Mouse (Mus musculus) lung, embryonic 14.5 days (tissue): Measurements from ENCODE around the gene St13. TPM values are rescaled to one million over a fixed set of nuclear protein-coding genes. Genes with fewer than 3 reads are reported as not detected.

Experiments used
- ATAC-seq: fragments of 200-750 bp; cut with Nextera tagmentation; 2 replicates; pipeline ENCODE4 v1.8.0; 2017; ENCODE audit warnings: mild to moderate bottlenecking, moderate TSS enrichment, moderate library complexity; ENCODE audit not compliant: insufficient read depth
- DNase-seq: peaks from one replicate; pipeline ENCODE4 v3.0.0-alpha.2; 2015
- H3K27ac ChIP-seq: fragments of 300-500 bp; sonication (generic); 2 replicates; pipeline ENCODE4 v1.5.1; 2014; ENCODE audit warnings: low read depth, mild to moderate bottlenecking, moderate library complexity
- H3K27me3 ChIP-seq: fragments of 300-500 bp; sonication (generic); 2 replicates; pipeline ENCODE4 v1.6.1; 2014; ENCODE audit warnings: low read length, control low read depth; ENCODE audit not compliant: insufficient read depth
- H3K36me3 ChIP-seq: fragments of 300-500 bp; sonication (generic); 2 replicates; pipeline ENCODE4 v1.6.1; 2014; ENCODE audit warnings: control low read depth; ENCODE audit not compliant: insufficient read depth
- H3K4me1 ChIP-seq: fragments of 300-500 bp; sonication (generic); 2 replicates; pipeline ENCODE4 v1.6.1; 2014; ENCODE audit warnings: antibody characterized with exemption, control low read depth; ENCODE audit not compliant: insufficient read depth
- H3K4me2 ChIP-seq: fragments of 300-500 bp; sonication (generic); 2 replicates; pipeline ENCODE4 v1.6.1; 2014; ENCODE audit warnings: mild to moderate bottlenecking
- H3K4me3 ChIP-seq: fragments of 300-500 bp; sonication (generic); 2 replicates; pipeline ENCODE4 v1.5.1; 2014; ENCODE audit warnings: low read depth, low read length
- H3K9ac ChIP-seq: fragments of 300-500 bp; sonication (generic); 2 replicates; pipeline ENCODE4 v1.6.1; 2014
- H3K9me3 ChIP-seq: fragments of 300-500 bp; sonication (generic); 2 replicates; pipeline ENCODE4 v1.6.1; 2016; ENCODE audit warnings: low read depth, low read length, control low read depth
- CTCF ChIP-seq: IDR thresholded peaks from 2 replicates; pipeline ENCODE4 v1.5.1; 2016; ENCODE audit warnings: antibody characterized with exemption, low read depth
- WGBS: fragments of 180-500 bp; shearing (Covaris S2); extraction: QIAGEN DNeasy Blood & Tissue Kit; methylation state at CpG from one replicate; pipeline ENCODE4 v1.1.7; 2014; 5-methylcytosine and 5-hydroxymethylcytosine counted together
- polyA plus RNA-seq: library from polyadenylated mRNA; unstranded; fragments of >200 nt; fragmentation: Nextera tagmentation; extraction: Ambion mirVana; gene quantifications from 2 replicates; pipeline ENCODE4 v1.2.1, GENCODE M21; 2014

Gene St13
- polyA plus RNA-seq, 1 experiment from 2014 or later, result 132 TPM

- H3K9me3 ChIP-seq, result no peaks in the 10 kb centered on the region
- peak overlapping the region; percentile 86 for H3K4me2 ChIP-seq
- peak overlapping the region; percentile 83 for H3K4me3 ChIP-seq
- peaks cover 11% of the 10 kb centered on the region; the same call in 1 of the 2 replicates for H3K36me3 ChIP-seq
- H3K27me3 ChIP-seq, result no peaks in the 10 kb centered on the region
- DNase-seq (no peak), ATAC-seq (no peak)
- no peak overlapping the region for H3K27ac ChIP-seq
- H3K9ac ChIP-seq, result peak overlapping the region; percentile 95
- 0 out of 2 replicates have a peak, but pooled peaks cover 6% of the 10 kb centered on the region for H3K4me1 ChIP-seq
- TF ChIP-seq CTCF, result no peak
Measured at GRCm38 (mm10) chr15:81398189-81398588, 1.7 kb downstream of the St13 start.

DNA sequence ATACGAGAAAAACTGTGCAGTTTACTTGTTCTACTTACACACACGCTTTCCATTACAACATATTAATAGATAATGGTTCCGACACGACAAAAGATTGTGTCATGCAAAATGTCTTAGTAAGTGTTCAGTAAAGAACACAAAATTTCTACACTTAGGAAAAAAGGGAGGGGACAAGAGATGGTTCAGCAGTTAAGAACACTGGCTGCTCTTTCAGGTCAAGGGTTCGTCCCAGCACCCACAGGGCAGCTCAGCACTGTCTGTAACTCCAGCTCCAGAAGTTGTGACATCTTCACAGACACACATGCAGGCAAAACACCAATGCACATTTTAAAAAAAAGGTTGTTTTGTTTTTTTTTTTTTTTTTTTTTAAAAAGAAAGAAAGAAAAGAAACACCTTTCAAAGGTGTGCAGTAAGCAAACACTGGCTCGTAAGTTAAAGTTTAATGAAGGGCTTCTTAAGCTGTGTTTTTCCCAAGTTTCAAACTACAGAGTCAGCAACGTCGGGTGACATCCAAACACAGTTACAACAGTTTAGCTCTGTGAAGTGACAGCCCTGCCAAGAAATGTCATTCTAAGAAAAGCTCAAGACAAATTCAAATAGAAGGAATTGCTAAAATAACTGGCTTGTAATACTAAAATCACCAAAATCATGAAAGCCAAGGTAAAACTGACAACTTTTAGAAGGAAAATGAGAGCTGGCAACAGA, 5.5 kb downstream of the St13 start:
- ATAC-seq (no peak), DNase-seq (no peak)
- no peak for TF ChIP-seq CTCF
- Histone ChIP-seq H3K27me3 (no peaks in the 10 kb centered on the region), H3K9ac (no peak overlapping the region), H3K4me2 (no peak overlapping the region), H3K4me1 (0 out of 2 replicates have a peak, but pooled peaks cover 4% of the 10 kb centered on the region), H3K9me3 (no peaks in the 10 kb centered on the region), H3K27ac (no peak overlapping the region), H3K36me3 (peaks cover 42% of the 10 kb centered on the region), H3K4me3 (no peak overlapping the region)
- 78% methylated on average over 8 of the region's 8 CpGs for WGBS

DNA sequence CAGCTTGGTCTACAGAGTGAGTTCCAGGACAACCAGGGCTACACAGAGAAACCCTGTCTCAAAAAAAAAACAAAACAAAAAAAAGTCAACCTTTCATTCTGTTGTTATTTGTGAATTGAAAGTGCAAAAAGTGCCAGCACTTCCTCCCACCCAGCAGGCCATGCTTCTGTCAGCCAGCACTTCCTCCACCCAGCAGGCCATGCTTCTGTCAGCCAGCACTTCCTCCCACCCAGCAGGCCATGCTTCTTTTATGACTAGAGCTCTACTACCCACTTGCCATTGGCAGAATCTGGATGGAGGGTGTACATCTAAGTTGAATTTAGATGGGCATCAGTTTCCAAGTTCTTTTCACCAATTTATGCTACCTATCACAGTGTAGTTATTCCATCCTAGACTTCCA, 6.9 kb downstream of the St13 start:
- Histone ChIP-seq H3K4me1 (0 out of 2 replicates have a peak, but pooled peaks cover 3% of the 10 kb centered on the region), H3K4me2 (no peak overlapping the region), H3K9me3 (no peaks in the 10 kb centered on the region), H3K27ac (no peak overlapping the region), H3K4me3 (no peak overlapping the region), H3K27me3 (no peaks in the 10 kb centered on the region), H3K36me3 (peaks cover 55% of the 10 kb centered on the region), H3K9ac (no peak overlapping the region)
- ATAC-seq (no peak), DNase-seq (no peak)
- TF ChIP-seq CTCF, result no peak

- WGBS, result 95% methylated on average over 5 of the region's 5 CpGs
- ATAC-seq (no peak), DNase-seq (no peak)
- Histone ChIP-seq H3K27me3 (no peaks in the 10 kb centered on the region), H3K36me3 (peaks cover 90% of the 10 kb centered on the region), H3K27ac (no peak overlapping the region), H3K9ac (no peak overlapping the region), H3K4me1 (no peaks in the 10 kb centered on the region), H3K4me2 (no peak overlapping the region), H3K4me3 (no peak overlapping the region), H3K9me3 (no peaks in the 10 kb centered on the region)
- TF ChIP-seq CTCF, result 0 out of 2 replicates have a peak, but pooled peaks have one; percentile 7
Measured at GRCm38 (mm10) chr15:81386327-81386726, 13.6 kb downstream of the St13 start.

GRCm38 (mm10) chr15:81378845-81379244, 21.0 kb downstream of the St13 start:
- ATAC-seq (no peak), DNase-seq (no peak)
- no peak overlapping the region for H3K4me2 ChIP-seq
- no peaks in the 10 kb centered on the region for H3K9me3 ChIP-seq
- 81% methylated on average over 2 of the region's 2 CpGs for WGBS
- no peak for TF ChIP-seq CTCF
- no peak overlapping the region for H3K4me3 ChIP-seq
- no peaks in the 10 kb centered on the region for H3K27me3 ChIP-seq
- H3K27ac ChIP-seq, result no peak overlapping the region
- H3K9ac ChIP-seq, result no peak overlapping the region
- H3K4me1 ChIP-seq, result no peaks in the 10 kb centered on the region
- peaks cover 79% of the 10 kb centered on the region for H3K36me3 ChIP-seq

- no peaks in the 10 kb centered on the region for H3K9me3 ChIP-seq
- ATAC-seq, result no peak
- no peak for DNase-seq
- WGBS, result 87% methylated on average over 11 of the region's 11 CpGs
- no peaks in the 10 kb centered on the region for H3K27me3 ChIP-seq
- peaks cover 82% of the 10 kb centered on the region for H3K36me3 ChIP-seq
- H3K4me2 ChIP-seq, result no peak overlapping the region
- no peak for TF ChIP-seq CTCF
- H3K9ac ChIP-seq, result no peak overlapping the region
- H3K27ac ChIP-seq, result no peak overlapping the region
- H3K4me3 ChIP-seq, result no peak overlapping the region
- no peaks in the 10 kb centered on the region for H3K4me1 ChIP-seq
Measured at GRCm38 (mm10) chr15:81374621-81375020, 25.3 kb downstream of the St13 start.

- H3K9ac ChIP-seq, result no peak overlapping the region
- no peaks in the 10 kb centered on the region for H3K27me3 ChIP-seq
- H3K4me3 ChIP-seq, result no peak overlapping the region
- H3K4me1 ChIP-seq, result no peaks in the 10 kb centered on the region
- no peaks in the 10 kb centered on the region for H3K9me3 ChIP-seq
- TF ChIP-seq CTCF, result no peak
- DNase-seq (peak; percentile 5), ATAC-seq (no peak)
- H3K36me3 ChIP-seq, result peaks cover 91% of the 10 kb centered on the region
- WGBS, result 57% methylated on average over 1 of the region's 1 CpGs
- H3K27ac ChIP-seq, result no peak overlapping the region
- H3K4me2 ChIP-seq, result no peak overlapping the region
Measured at GRCm38 (mm10) chr15:81370356-81370755, 29.5 kb downstream of the St13 start.

DNA sequence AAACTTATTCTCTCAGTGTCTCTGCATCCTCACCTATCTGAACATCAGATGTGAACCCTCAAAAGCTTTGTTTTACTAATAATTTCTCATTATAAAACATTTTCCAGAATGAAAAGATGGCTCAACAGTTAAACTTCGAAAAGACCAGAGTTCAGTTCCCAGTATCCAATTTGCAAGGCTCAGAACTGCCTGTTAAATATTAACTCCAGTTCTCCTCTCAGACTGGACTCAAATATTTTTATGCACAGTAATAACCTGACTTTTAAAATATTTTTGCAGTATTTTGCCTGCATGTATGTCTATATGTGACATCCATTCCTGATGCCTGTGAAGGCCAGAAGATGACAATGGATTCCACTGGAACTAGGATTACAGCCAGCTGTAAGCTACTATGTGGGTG, 31.3 kb downstream of the St13 start:
- Histone ChIP-seq H3K27ac (no peak overlapping the region), H3K4me2 (no peak overlapping the region), H3K9ac (no peak overlapping the region), H3K4me1 (no peaks in the 10 kb centered on the region), H3K4me3 (no peak overlapping the region), H3K9me3 (no peaks in the 10 kb centered on the region), H3K27me3 (no peaks in the 10 kb centered on the region), H3K36me3 (peaks cover 94% of the 10 kb centered on the region)
- ATAC-seq (no peak), DNase-seq (no peak)
- WGBS, result 95% methylated on average over 1 of the region's 1 CpGs
- no peak for TF ChIP-seq CTCF
